Mouse (Mus musculus) heart, postnatal 0 days (tissue): ENCODE measurements around the gene Immp2l. TPM values are rescaled to one million over a fixed set of nuclear protein-coding genes. Genes with fewer than 3 reads are reported as not detected.

Experiments
- ATAC-seq: fragments of 200-750 bp; cut with Nextera tagmentation; 2 replicates; pipeline ENCODE4 v1.8.0; 2017; ENCODE audit warnings: low read depth, moderate number of reproducible peaks, moderate library complexity; ENCODE audit not compliant: insufficient read depth
- DNase-seq: peaks from one replicate; pipeline ENCODE4 v3.0.0-alpha.2; 2016; ENCODE audit warnings: low spot score
- H3K27ac ChIP-seq: fragments of 300-500 bp; sonication (generic); 2 replicates; pipeline ENCODE4 v1.5.1; 2014; ENCODE audit warnings: low read depth, mild to moderate bottlenecking
- H3K27me3 ChIP-seq: fragments of 300-500 bp; sonication (generic); 2 replicates; pipeline ENCODE4 v1.6.1; 2014; ENCODE audit warnings: low read length, mixed read lengths; ENCODE audit not compliant: control insufficient read depth, insufficient read depth
- H3K36me3 ChIP-seq: fragments of 300-500 bp; sonication (generic); replicated peaks from 2 replicates; pipeline ENCODE4 v1.6.1; 2014; ENCODE audit warnings: low read length, mixed read lengths; ENCODE audit not compliant: control insufficient read depth, insufficient read depth
- H3K4me1 ChIP-seq: fragments of 300-500 bp; sonication (generic); 2 replicates; pipeline ENCODE4 v1.6.1; 2014; ENCODE audit warnings: antibody characterized with exemption; ENCODE audit not compliant: control insufficient read depth, insufficient read depth
- H3K4me2 ChIP-seq: fragments of 300-500 bp; sonication (generic); 2 replicates; pipeline ENCODE4 v1.6.1; 2014; ENCODE audit warnings: low read depth, mild to moderate bottlenecking, low read length, moderate library complexity
- H3K4me3 ChIP-seq: fragments of 300-500 bp; sonication (generic); 2 replicates; pipeline ENCODE4 v1.5.1; 2014; ENCODE audit warnings: low read depth, low read length
- H3K9ac ChIP-seq: fragments of 300-500 bp; sonication (generic); replicated peaks from 2 replicates; pipeline ENCODE4 v1.6.1; 2014; ENCODE audit warnings: low read depth, low read length, mixed read lengths
- H3K9me3 ChIP-seq: fragments of 300-500 bp; sonication (generic); replicated peaks from 2 replicates; pipeline ENCODE4 v1.6.1; 2016; ENCODE audit warnings: low read length; ENCODE audit not compliant: control insufficient read depth
- CTCF ChIP-seq: IDR thresholded peaks from 2 replicates; pipeline ENCODE4 v1.5.1; 2016; ENCODE audit warnings: antibody characterized with exemption, control low read depth, low read depth
- EP300 ChIP-seq: IDR thresholded peaks from 2 replicates; pipeline ENCODE4 v1.6.1; 2016; ENCODE audit warnings: antibody characterized with exemption, low read depth
- WGBS: fragments of 180-500 bp; shearing (Covaris S2); extraction: QIAGEN DNeasy Blood & Tissue Kit; methylation state at CpG from one replicate; pipeline ENCODE4 v1.1.7; 2014; 5-methylcytosine and 5-hydroxymethylcytosine counted together
- polyA plus RNA-seq: library from polyadenylated mRNA; unstranded; fragments of >200 nt; fragmentation: Nextera tagmentation; extraction: Ambion mirVana; gene quantifications from 2 replicates; pipeline ENCODE4 v1.2.1, GENCODE M21; 2015
- total RNA-seq: library from RNA; depleted of rRNA; stranded (reverse); fragments of >200 nt; gene quantifications from 2 replicates; pipeline ENCODE4 v1.2.3, GENCODE M21; 2014; ENCODE audit warnings: low replicate concordance

Gene Immp2l
- total and polyA plus RNA-seq, 2 experiments from 2014 or later = 3.6 to 10.8 TPM

GRCm38 (mm10) chr12:41521671-41522070 is 497.8 kb downstream of the Immp2l start:
- Histone ChIP-seq H3K4me2 (no peak overlapping the region), H3K9me3 (no peaks in the 10 kb centered on the region)
- 76% methylated on average over 2 of the region's 2 CpGs for whole genome bisulfite sequencing

DNA sequence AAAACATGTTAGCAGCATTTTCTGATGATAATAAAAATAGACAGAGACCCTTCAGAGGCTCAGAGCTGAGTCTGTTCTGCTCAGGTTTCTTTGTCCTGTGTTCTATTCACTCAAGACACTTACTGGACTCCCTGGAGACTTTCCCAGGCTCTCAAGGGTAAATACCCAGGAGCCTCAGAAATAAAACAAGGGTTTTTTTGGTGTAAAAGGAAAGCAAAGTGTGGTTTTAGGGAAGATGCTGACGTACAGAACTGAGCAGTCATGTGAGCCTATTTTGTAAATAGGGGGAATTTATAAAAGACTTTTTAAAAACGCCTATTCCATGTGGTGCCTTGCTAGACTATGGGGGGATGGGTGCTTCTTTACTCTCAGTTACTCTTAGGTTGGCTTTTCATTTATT is 502.8 kb downstream of the Immp2l start:
- Histone ChIP-seq H3K9ac (no peak overlapping the region), H3K27ac (no peak overlapping the region), H3K4me1 (no peaks in the 10 kb centered on the region), H3K36me3 (no peaks in the 10 kb centered on the region), H3K4me2 (no peak overlapping the region), H3K9me3 (no peaks in the 10 kb centered on the region), H3K4me3 (no peak overlapping the region), H3K27me3 (no peaks in the 10 kb centered on the region)
- DNase-seq = no peak
- no peak for TF ChIP-seq EP300
- TF ChIP-seq CTCF = no peak
- WGBS = 78% methylated on average over 2 of the region's 2 CpGs
- no peak for ATAC-seq

More at GRCm38 (mm10) chr12:41521671-41522070, 497.8 kb downstream of the Immp2l start:
- H3K9ac ChIP-seq = no peak overlapping the region
- H3K27ac ChIP-seq = no peak overlapping the region
- H3K27me3 ChIP-seq = no peaks in the 10 kb centered on the region
- DNase-seq (no peak), ATAC-seq (no peak)
- H3K36me3 ChIP-seq = no peaks in the 10 kb centered on the region
- no peak overlapping the region for H3K4me3 ChIP-seq
- TF ChIP-seq EP300 (no peak), CTCF (no peak)
- no peaks in the 10 kb centered on the region for H3K4me1 ChIP-seq

- Histone ChIP-seq H3K4me3 (no peak overlapping the region), H3K27ac (no peak overlapping the region), H3K4me1 (no peaks in the 10 kb centered on the region), H3K27me3 (no peaks in the 10 kb centered on the region), H3K36me3 (no peaks in the 10 kb centered on the region), H3K4me2 (no peak overlapping the region), H3K9ac (no peak overlapping the region), H3K9me3 (no peaks in the 10 kb centered on the region)
- ATAC-seq = no peak
- DNase-seq = no peak
- no peak for TF ChIP-seq CTCF
- no peak for TF ChIP-seq EP300
- WGBS = 82% methylated on average over 4 of the region's 4 CpGs
Measured at GRCm38 (mm10) chr12:41528410-41528809, 504.5 kb downstream of the Immp2l start.

DNA sequence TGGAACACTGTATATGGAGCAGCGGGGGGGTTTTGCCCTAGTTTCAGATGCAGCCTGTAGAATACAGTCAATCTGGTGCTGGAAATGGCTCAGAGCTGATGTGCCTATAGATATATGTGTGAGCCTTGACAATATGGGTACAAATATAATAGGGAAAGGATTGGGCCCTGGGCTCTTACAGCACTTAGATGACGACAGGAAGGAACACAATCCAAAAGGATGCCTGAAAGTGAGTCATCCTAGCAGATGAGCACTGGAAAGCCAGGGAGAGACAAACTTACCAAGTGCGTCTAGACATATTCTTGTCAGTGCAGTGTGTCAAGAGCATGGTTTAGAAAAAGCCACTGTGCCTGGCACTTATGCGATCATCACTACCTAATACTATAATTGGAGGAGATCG is 516.1 kb downstream of the Immp2l start:
- ATAC-seq = no peak
- no peaks in the 10 kb centered on the region for H3K4me1 ChIP-seq
- no peaks in the 10 kb centered on the region for H3K9me3 ChIP-seq
- H3K4me2 ChIP-seq = no peak overlapping the region
- WGBS = 69% methylated on average over 5 of the region's 5 CpGs
- no peak overlapping the region for H3K9ac ChIP-seq
- TF ChIP-seq CTCF = no peak
- no peak for TF ChIP-seq EP300
- DNase-seq = no peak
- H3K27me3 ChIP-seq = no peaks in the 10 kb centered on the region
- H3K36me3 ChIP-seq = no peaks in the 10 kb centered on the region
- no peak overlapping the region for H3K4me3 ChIP-seq
- no peak overlapping the region for H3K27ac ChIP-seq

- no peak for TF ChIP-seq EP300
- TF ChIP-seq CTCF = no peak
- H3K9me3 ChIP-seq = no peaks in the 10 kb centered on the region
- H3K27me3 ChIP-seq = no peaks in the 10 kb centered on the region
- no peak overlapping the region for H3K4me2 ChIP-seq
- H3K4me1 ChIP-seq = no peaks in the 10 kb centered on the region
- no peaks in the 10 kb centered on the region for H3K36me3 ChIP-seq
- H3K27ac ChIP-seq = no peak overlapping the region
- no peak overlapping the region for H3K4me3 ChIP-seq
- 29% methylated on average over 4 of the region's 4 CpGs for WGBS
- no peak overlapping the region for H3K9ac ChIP-seq
- no peak for ATAC-seq
- DNase-seq = no peak
Measured at GRCm38 (mm10) chr12:41551578-41551977, 527.7 kb downstream of the Immp2l start.

GRCm38 (mm10) chr12:41557832-41558231 is 533.9 kb downstream of the Immp2l start:
- Histone ChIP-seq H3K27me3 (no peaks in the 10 kb centered on the region), H3K4me3 (no peak overlapping the region), H3K4me1 (no peaks in the 10 kb centered on the region), H3K36me3 (no peaks in the 10 kb centered on the region), H3K9ac (no peak overlapping the region), H3K9me3 (no peaks in the 10 kb centered on the region), H3K4me2 (no peak overlapping the region), H3K27ac (no peak overlapping the region)
- no peak for DNase-seq
- 56% methylated on average over 3 of the region's 3 CpGs for WGBS
- no peak for TF ChIP-seq EP300
- ATAC-seq = no peak
